Mouse (Mus musculus): Measurements from ENCODE around the gene Sycp2l.

DNA sequence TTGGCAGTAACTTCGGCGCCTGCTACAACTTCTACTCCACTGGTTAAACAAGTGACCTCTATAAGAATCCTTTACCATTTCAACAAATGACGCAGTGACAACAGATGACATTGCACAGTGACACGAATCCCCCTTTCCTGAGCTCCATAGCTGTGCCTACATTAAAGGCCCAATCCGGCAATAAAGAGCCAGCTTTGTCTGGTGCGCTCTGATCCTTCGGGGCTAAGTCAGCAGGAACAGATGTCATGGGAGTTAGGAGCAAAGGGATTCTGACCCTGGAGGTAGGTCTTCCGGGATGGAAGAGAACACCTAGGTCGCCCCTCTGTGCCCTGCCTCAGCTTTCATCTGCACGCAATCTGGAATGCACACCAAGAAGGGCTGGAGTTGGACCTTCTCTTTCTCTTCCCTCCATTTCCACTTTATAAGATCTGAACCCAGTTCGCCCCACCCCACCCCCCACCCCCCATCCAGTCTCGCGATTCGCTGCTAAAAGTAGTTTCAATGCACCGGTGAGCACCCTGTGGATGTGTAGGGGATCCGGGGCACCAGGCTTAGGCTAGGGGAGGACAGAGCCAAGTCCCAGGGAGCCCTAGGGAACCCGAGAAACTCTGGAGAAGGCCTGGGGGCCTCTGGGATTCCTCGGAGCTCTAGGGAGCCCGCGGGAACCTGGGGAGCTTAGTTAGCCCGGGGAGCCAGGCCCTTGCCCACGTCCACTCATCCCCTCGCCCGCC lies 35.3 kb upstream of the Sycp2l start:
- TF ChIP-seq MAX (IDR thresholded peaks at IDR 0.05): no peak
- TF ChIP-seq CTCF (IDR thresholded peaks at IDR 0.05; ENCODE audit: control insufficient read depth, insufficient read depth, insufficient read length): no peak
- no peak for TF ChIP-seq USF1 (IDR thresholded peaks at IDR 0.05; ENCODE audit: low read depth)
- no peak for TF ChIP-seq MYOD1 (IDR thresholded peaks at IDR 0.05; ENCODE audit: control insufficient read depth, insufficient read length, low read depth)
- TF ChIP-seq MYOG (IDR thresholded peaks at IDR 0.05; ENCODE audit: control insufficient read depth, extremely low read depth, insufficient read length): no peak
- no peak for TF ChIP-seq FOSL1 (IDR thresholded peaks at IDR 0.05; ENCODE audit: insufficient read depth, low read length, poor library complexity, severe bottlenecking)
